Mouse (Mus musculus): ENCODE measurements around the gene Pxdc1. TPM values are rescaled to one million over a fixed set of nuclear protein-coding genes. Genes with fewer than 3 reads are reported as not detected.

The Pxdc1 gene
- polyA plus RNA-seq, 1 experiment from 2014 or later: 5.9 TPM

DNA sequence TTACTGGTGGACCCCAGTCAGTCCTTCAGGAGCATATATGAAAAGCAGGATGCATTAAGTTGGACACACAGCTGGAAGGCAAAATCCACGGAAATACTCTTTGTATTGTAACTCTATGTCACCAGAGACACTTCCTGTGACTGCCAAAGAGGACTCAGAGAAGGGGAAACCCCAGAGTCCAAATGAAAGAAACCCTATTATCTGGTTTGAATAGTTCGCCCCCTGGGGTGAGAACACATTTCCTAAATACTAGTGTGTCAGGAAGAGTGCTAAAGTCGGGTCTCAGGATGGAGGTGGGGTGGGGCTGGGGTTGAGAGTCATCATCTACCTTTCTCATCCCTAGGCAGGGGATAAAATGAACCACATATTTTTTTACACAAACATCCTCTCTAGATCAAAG, 25.8 kb downstream of the Pxdc1 start:
- no peak overlapping the region for H3K4me3 ChIP-seq (replicated peaks)
- no peaks in the 10 kb centered on the region for H3K36me3 ChIP-seq
- no peaks in the 10 kb centered on the region for H3K27me3 ChIP-seq
- WGBS: 61% methylated on average over 3 of the region's 3 CpGs
- H3K4me1 ChIP-seq (replicated peaks): no peaks in the 10 kb centered on the region
- no peak for ATAC-seq (ENCODE audit: insufficient number of reproducible peaks, insufficient read depth, low FRiP score, low TSS enrichment, low read depth)
- no peak overlapping the region for H3K27ac ChIP-seq
- no peak overlapping the region for H3K9ac ChIP-seq (replicated peaks)
- H3K4me2 ChIP-seq: no peak overlapping the region
- H3K9me3 ChIP-seq: no peaks in the 10 kb centered on the region

- Histone ChIP-seq H3K4me3 (replicated peaks) (no peak overlapping the region), H3K9me3 (no peaks in the 10 kb centered on the region), H3K4me1 (replicated peaks) (no peaks in the 10 kb centered on the region), H3K27ac (no peak overlapping the region), H3K9ac (replicated peaks) (no peak overlapping the region), H3K4me2 (no peak overlapping the region), H3K36me3 (no peaks in the 10 kb centered on the region), H3K27me3 (no peaks in the 10 kb centered on the region)
- ATAC-seq (ENCODE audit: insufficient number of reproducible peaks, insufficient read depth, low FRiP score, low TSS enrichment, low read depth): no peak
- 87% methylated on average over 2 of the region's 2 CpGs for WGBS
These were observed 28.9 kb downstream of the Pxdc1 start for GRCm38 (mm10) chr13:34624414-34624813.

DNA sequence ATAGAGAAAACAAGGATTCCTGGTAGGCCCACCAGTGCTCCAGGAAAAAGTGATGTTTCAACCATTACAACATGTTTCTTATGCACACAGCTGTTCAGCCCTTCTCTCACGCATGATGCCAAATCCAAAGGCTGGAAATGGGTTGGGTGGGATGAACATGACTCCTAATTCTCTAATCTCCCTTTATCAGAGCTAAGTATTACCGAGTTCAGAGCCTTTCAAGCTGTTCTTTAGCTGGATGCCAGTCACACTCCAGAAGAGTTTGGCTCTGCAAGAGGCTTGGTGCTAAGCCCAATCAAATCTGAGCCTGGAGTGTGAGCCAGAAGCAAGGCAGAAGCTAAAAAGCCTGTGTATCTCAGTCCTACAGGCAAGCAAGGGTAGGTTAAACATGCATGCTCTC, 40.9 kb downstream of the Pxdc1 start:
- WGBS: 82% methylated on average over 2 of the region's 2 CpGs

GRCm38 (mm10) chr13:34609711-34610110, 43.6 kb downstream of the Pxdc1 start:
- no peak overlapping the region for H3K9ac ChIP-seq (replicated peaks)
- H3K27me3 ChIP-seq: no peaks in the 10 kb centered on the region
- WGBS: 70% methylated on average over 1 of the region's 1 CpGs
- H3K9me3 ChIP-seq: no peaks in the 10 kb centered on the region
- H3K36me3 ChIP-seq: no peaks in the 10 kb centered on the region
- no peak overlapping the region for H3K27ac ChIP-seq
- no peak for ATAC-seq (ENCODE audit: insufficient number of reproducible peaks, insufficient read depth, low FRiP score, low TSS enrichment, low read depth)
- no peak overlapping the region for H3K4me3 ChIP-seq (replicated peaks)
- H3K4me2 ChIP-seq: no peak overlapping the region
- H3K4me1 ChIP-seq (replicated peaks): no peaks in the 10 kb centered on the region

More for the DNA sequence above, 40.9 kb downstream of the Pxdc1 start:
- no peaks in the 10 kb centered on the region for H3K9me3 ChIP-seq
- no peak for ATAC-seq (ENCODE audit: insufficient number of reproducible peaks, insufficient read depth, low FRiP score, low TSS enrichment, low read depth)
- H3K4me1 ChIP-seq (replicated peaks): no peaks in the 10 kb centered on the region
- no peaks in the 10 kb centered on the region for H3K27me3 ChIP-seq
- H3K36me3 ChIP-seq: no peaks in the 10 kb centered on the region
- no peak overlapping the region for H3K4me3 ChIP-seq (replicated peaks)
- H3K27ac ChIP-seq: no peak overlapping the region
- no peak overlapping the region for H3K9ac ChIP-seq (replicated peaks)
- H3K4me2 ChIP-seq: no peak overlapping the region

GRCm38 (mm10) chr13:34607079-34607478, 46.2 kb downstream of the Pxdc1 start:
- Histone ChIP-seq H3K4me3 (replicated peaks) (no peak overlapping the region), H3K9me3 (no peaks in the 10 kb centered on the region), H3K4me2 (no peak overlapping the region), H3K9ac (replicated peaks) (no peak overlapping the region), H3K4me1 (replicated peaks) (no peaks in the 10 kb centered on the region), H3K36me3 (no peaks in the 10 kb centered on the region), H3K27ac (no peak overlapping the region), H3K27me3 (no peaks in the 10 kb centered on the region)
- WGBS: 64% methylated on average over 2 of the region's 2 CpGs
- ATAC-seq (ENCODE audit: insufficient number of reproducible peaks, insufficient read depth, low FRiP score, low TSS enrichment, low read depth): no peak

GRCm38 (mm10) chr13:34605884-34606283, 47.4 kb downstream of the Pxdc1 start:
- Histone ChIP-seq H3K4me3 (replicated peaks) (no peak overlapping the region), H3K9ac (replicated peaks) (no peak overlapping the region), H3K4me1 (replicated peaks) (0 out of 2 replicates have a peak, but pooled peaks cover 1% of the 10 kb centered on the region), H3K27ac (no peak overlapping the region), H3K4me2 (no peak overlapping the region), H3K27me3 (no peaks in the 10 kb centered on the region), H3K9me3 (no peaks in the 10 kb centered on the region), H3K36me3 (no peaks in the 10 kb centered on the region)
- ATAC-seq (ENCODE audit: insufficient number of reproducible peaks, insufficient read depth, low FRiP score, low TSS enrichment, low read depth): no peak
- WGBS: 69% methylated on average over 3 of the region's 3 CpGs

GRCm38 (mm10) chr13:34605206-34605605, 48.1 kb downstream of the Pxdc1 start:
- Histone ChIP-seq H3K9ac (replicated peaks) (no peak overlapping the region), H3K27ac (no peak overlapping the region), H3K4me3 (replicated peaks) (no peak overlapping the region), H3K9me3 (no peaks in the 10 kb centered on the region), H3K4me2 (no peak overlapping the region), H3K27me3 (no peaks in the 10 kb centered on the region), H3K4me1 (replicated peaks) (0 out of 2 replicates have a peak, but pooled peaks cover 7% of the 10 kb centered on the region), H3K36me3 (no peaks in the 10 kb centered on the region)
- ATAC-seq (ENCODE audit: insufficient number of reproducible peaks, insufficient read depth, low FRiP score, low TSS enrichment, low read depth): no peak
- WGBS: 79% methylated on average over 5 of the region's 5 CpGs

DNA sequence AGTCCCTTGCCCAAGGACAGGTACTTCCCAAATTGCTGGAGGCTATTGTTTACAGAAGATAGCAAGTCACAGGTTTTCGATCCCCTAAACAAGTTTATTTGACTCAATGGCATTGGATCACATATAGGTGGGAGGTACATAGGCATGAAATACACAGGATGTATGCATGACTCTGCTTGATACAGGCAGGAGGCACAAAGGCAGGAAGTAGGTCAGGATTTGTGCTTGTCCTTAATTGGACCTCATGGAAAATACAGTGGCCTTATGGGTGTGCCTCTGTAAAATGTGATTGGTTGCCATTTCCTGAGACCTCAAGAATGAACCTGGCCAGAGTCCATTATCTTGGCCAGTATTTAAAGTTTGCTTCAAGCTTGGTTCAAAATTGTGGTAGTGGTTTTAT, 48.9 kb downstream of the Pxdc1 start:
- no peaks in the 10 kb centered on the region for H3K36me3 ChIP-seq
- no peak overlapping the region for H3K27ac ChIP-seq
- no peaks in the 10 kb centered on the region for H3K9me3 ChIP-seq
- H3K4me1 ChIP-seq (replicated peaks): 0 out of 2 replicates have a peak, but pooled peaks cover 7% of the 10 kb centered on the region
- ATAC-seq (ENCODE audit: insufficient number of reproducible peaks, insufficient read depth, low FRiP score, low TSS enrichment, low read depth): no peak
- no peak overlapping the region for H3K4me3 ChIP-seq (replicated peaks)
- no peaks in the 10 kb centered on the region for H3K27me3 ChIP-seq
- H3K4me2 ChIP-seq: no peak overlapping the region
- WGBS: 100% methylated on average over 1 of the region's 1 CpGs
- H3K9ac ChIP-seq (replicated peaks): no peak overlapping the region

DNA sequence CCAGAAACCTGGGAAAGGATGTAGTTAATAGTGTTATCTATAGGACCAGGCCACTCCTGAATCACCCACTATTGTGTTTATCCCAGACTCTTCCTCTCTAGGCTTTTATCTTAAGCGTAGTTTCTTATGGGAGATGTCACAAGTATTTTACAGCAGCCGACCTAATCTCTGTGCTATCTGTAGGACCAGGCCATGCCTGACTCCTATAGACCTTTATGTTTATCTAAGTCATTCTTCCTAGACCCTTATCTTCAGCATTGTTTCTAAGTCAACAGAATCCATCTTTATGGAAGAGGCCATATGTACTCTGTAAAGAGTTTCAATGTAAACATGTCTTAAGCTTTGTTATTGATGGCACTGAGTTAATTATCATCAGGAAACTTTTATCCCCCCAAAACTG, 50.5 kb downstream of the Pxdc1 start:
- H3K9me3 ChIP-seq: no peaks in the 10 kb centered on the region
- no peak overlapping the region for H3K9ac ChIP-seq (replicated peaks)
- no peaks in the 10 kb centered on the region for H3K36me3 ChIP-seq
- H3K27me3 ChIP-seq: no peaks in the 10 kb centered on the region
- WGBS: 52% methylated on average over 2 of the region's 2 CpGs
- H3K4me3 ChIP-seq (replicated peaks): no peak overlapping the region
- no peak overlapping the region for H3K4me2 ChIP-seq
- ATAC-seq (ENCODE audit: insufficient number of reproducible peaks, insufficient read depth, low FRiP score, low TSS enrichment, low read depth): no peak
- H3K27ac ChIP-seq: no peak overlapping the region
- H3K4me1 ChIP-seq (replicated peaks): 0 out of 2 replicates have a peak, but pooled peaks cover 7% of the 10 kb centered on the region

DNA sequence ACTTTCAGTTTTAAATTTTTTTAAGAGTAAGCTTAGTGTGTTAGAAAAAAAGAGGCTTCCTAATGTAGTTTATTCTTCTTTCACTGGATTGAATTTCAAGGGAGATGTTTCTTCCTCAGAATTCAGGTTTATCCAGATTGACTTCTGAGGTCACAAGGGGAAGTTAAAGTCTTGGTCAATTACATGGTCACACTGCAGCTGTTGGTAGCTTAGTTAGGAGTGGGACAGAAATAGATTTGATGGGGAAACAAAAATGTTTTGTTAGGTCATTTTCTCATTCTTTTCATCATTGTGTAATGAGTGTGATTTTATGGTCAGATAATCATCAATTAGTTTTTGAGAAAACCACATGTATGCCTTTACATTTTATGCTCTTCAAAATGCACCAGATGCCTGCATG, 56.5 kb downstream of the Pxdc1 start:
- Histone ChIP-seq H3K9ac (replicated peaks) (no peak overlapping the region), H3K27ac (no peak overlapping the region), H3K4me3 (replicated peaks) (no peak overlapping the region), H3K36me3 (no peaks in the 10 kb centered on the region), H3K4me2 (no peak overlapping the region), H3K9me3 (no peaks in the 10 kb centered on the region), H3K4me1 (replicated peaks) (0 out of 2 replicates have a peak, but pooled peaks cover 7% of the 10 kb centered on the region), H3K27me3 (no peaks in the 10 kb centered on the region)
- no peak for ATAC-seq (ENCODE audit: insufficient number of reproducible peaks, insufficient read depth, low FRiP score, low TSS enrichment, low read depth)
